Mouse (Mus musculus): Measurements from ENCODE around the gene Cdyl. TPM values are rescaled to one million over a fixed set of nuclear protein-coding genes. Genes with fewer than 3 reads are reported as not detected.

The Cdyl gene
- polyA plus RNA-seq, 1 experiment from 2014 or later: 14.9 TPM

DNA sequence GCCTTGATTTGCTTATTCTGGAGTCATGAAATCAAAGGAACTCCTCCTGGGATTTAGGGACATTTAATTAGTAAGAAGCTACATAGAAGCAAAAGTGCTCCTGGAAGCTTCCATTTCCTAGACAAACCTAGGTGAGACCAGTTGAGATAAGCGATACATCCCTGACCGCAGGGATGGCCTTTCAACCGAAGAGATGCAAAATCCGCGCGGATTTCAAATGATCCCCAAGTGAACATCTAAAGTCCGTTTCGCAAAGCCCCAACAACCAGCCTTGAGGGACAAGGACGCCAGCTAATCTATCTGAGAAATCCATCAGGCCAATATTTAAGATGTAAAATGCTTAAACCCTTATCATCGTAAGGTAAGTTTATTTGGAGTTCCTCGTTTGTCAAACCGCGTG lies 245.7 kb downstream of the Cdyl start:
- H3K27me3 ChIP-seq (replicated peaks; ENCODE audit: control insufficient read depth, insufficient read depth, low read length): no peaks in the 10 kb centered on the region
- no peaks in the 10 kb centered on the region for H3K9me3 ChIP-seq (ENCODE audit: control insufficient read depth, low read length)
- no peak overlapping the region for H3K27ac ChIP-seq (ENCODE audit: low read depth)
- H3K4me3 ChIP-seq (ENCODE audit: low read depth, low read length): peak overlapping the region; percentile 67
- no peaks in the 10 kb centered on the region for H3K36me3 ChIP-seq (ENCODE audit: control insufficient read depth, insufficient read depth, low read length)
- H3K4me1 ChIP-seq (replicated peaks; ENCODE audit: control insufficient read depth, insufficient read depth, low read length): no peaks in the 10 kb centered on the region
- peak overlapping the region; percentile 60 for H3K9ac ChIP-seq (ENCODE audit: low read length)
- ATAC-seq (replicated peaks; ENCODE audit: low FRiP score, low TSS enrichment, low read depth) (no peak), DNase-seq (ENCODE audit: low spot score) (no peak)
- 3% methylated on average over 13 of the region's 13 CpGs for WGBS
- H3K4me2 ChIP-seq (ENCODE audit: low read length): peak overlapping the region; percentile 77

DNA sequence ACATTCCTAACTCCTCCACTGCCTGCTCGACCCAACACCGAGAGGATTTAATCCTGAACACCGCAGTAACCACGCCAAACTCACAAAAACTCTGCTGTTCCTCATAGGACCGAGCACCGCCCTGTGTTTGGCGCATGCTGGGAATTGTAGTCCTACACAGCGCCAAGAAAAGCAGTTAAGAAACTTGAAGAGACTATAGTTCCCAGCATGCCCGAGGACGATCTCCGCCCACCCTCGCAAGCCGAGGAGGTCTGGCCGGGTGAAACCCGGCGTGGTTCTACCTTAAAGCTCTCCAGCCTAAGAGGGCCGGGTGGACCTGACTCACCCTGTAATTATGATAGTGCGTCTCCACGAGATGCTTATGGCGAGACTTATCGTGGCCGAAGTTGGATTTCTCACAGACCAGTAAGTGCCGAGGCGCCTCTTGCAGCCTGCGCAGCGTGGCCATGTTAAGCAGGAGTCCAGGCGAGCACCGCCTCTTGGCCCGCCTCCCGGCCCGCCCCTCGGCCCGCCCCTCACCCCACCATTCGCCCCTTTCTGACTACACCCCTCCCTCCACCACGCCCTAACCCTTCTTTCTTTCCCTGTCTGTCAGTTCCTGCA lies 246.3 kb downstream of the Cdyl start, which contains the start of gene Rpp40:
Gene Rpp40 (minus strand): TSS at position 481 of the 603 bp plus-strand sequence.
- ATAC-seq (replicated peaks; ENCODE audit: low FRiP score, low TSS enrichment, low read depth) (peak; percentile 100), DNase-seq (ENCODE audit: low spot score) (peak; percentile 98)
- H3K9ac ChIP-seq (ENCODE audit: low read length): peak within 1 kb of the TSS; percentile 60
- no peaks in the 10 kb centered on the region for H3K4me1 ChIP-seq (replicated peaks; ENCODE audit: control insufficient read depth, insufficient read depth, low read length)
- no peaks in the 10 kb centered on the region for H3K9me3 ChIP-seq (ENCODE audit: control insufficient read depth, low read length)
- H3K4me3 ChIP-seq (ENCODE audit: low read depth, low read length): peak within 1 kb of the TSS; percentile 67
- no peaks in the 10 kb centered on the region for H3K27me3 ChIP-seq (replicated peaks; ENCODE audit: control insufficient read depth, insufficient read depth, low read length)
- WGBS: under 1% methylated on average over 35 of the region's 35 CpGs
- peak within 1 kb of the TSS; percentile 77 for H3K4me2 ChIP-seq (ENCODE audit: low read length)
- no peak within 1 kb of the TSS for H3K27ac ChIP-seq (ENCODE audit: low read depth)
- H3K36me3 ChIP-seq (ENCODE audit: control insufficient read depth, insufficient read depth, low read length): no peaks in the 10 kb centered on the region

DNA sequence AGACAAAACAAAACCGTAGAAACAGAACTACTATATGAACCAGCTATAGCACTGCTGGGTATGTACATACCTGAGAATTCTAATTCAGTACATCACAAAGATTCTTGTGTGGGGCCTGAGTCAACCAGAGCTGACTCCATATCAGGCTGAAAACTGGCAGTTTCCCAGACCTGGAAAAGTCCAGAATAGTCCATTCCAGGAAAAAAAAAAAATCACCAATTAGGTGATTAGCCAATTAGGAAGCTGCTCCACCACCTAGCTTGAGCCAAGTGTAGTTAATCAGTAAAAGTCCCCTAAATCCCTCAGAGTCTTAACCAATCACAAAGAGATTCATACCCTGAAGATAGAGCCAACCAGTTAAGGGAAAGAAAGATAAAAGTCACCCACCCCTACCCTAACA lies 251.8 kb downstream of the Cdyl start:
- Histone ChIP-seq H3K9me3 (ENCODE audit: control insufficient read depth, low read length) (0 out of 2 replicates have a peak, but pooled peaks cover 2% of the 10 kb centered on the region), H3K27me3 (replicated peaks; ENCODE audit: control insufficient read depth, insufficient read depth, low read length) (no peaks in the 10 kb centered on the region), H3K4me3 (ENCODE audit: low read depth, low read length) (no peak overlapping the region), H3K36me3 (ENCODE audit: control insufficient read depth, insufficient read depth, low read length) (no peaks in the 10 kb centered on the region), H3K27ac (ENCODE audit: low read depth) (no peak overlapping the region), H3K4me2 (ENCODE audit: low read length) (no peak overlapping the region), H3K9ac (ENCODE audit: low read length) (no peak overlapping the region), H3K4me1 (replicated peaks; ENCODE audit: control insufficient read depth, insufficient read depth, low read length) (no peaks in the 10 kb centered on the region)
- no peak for ATAC-seq (replicated peaks; ENCODE audit: low FRiP score, low TSS enrichment, low read depth)
- WGBS: 86% methylated on average over 1 of the region's 1 CpGs
- no peak for DNase-seq (ENCODE audit: low spot score)

Other genes with a start within 250 kb of the Cdyl start
- gene Rpp40, start 246.5 kb downstream of the Cdyl start, polyA plus RNA-seq (2014; fragmentation: Nextera tagmentation; extraction: Ambion mirVana): 29.1 and 33.6 TPM in 2 replicates